Mouse (Mus musculus) liver, embryonic 12.5 days (tissue): ENCODE results near the gene Fam227a. TPM values are rescaled to one million over a fixed set of nuclear protein-coding genes. Genes with fewer than 3 reads are reported as not detected.

Source experiments
- ATAC-seq: fragments of 200-750 bp; cut with Nextera tagmentation; 2 replicates; pipeline ENCODE4 v1.8.0; 2017; ENCODE audit warnings: moderate number of reproducible peaks, mild to moderate bottlenecking, moderate library complexity
- H3K27ac ChIP-seq: fragments of 300-500 bp; sonication (generic); 2 replicates; pipeline ENCODE4 v1.5.1; 2016; ENCODE audit warnings: mild to moderate bottlenecking
- H3K27me3 ChIP-seq: fragments of 300-500 bp; sonication (generic); replicated peaks from 2 replicates; pipeline ENCODE4 v1.6.1; 2016; ENCODE audit warnings: mild to moderate bottlenecking, moderate library complexity
- H3K36me3 ChIP-seq: fragments of 300-500 bp; sonication (generic); 2 replicates; pipeline ENCODE4 v1.6.1; 2016; ENCODE audit warnings: mild to moderate bottlenecking, moderate library complexity
- H3K4me1 ChIP-seq: fragments of 300-500 bp; sonication (generic); 2 replicates; pipeline ENCODE4 v1.6.1; 2016
- H3K4me2 ChIP-seq: fragments of 300-500 bp; sonication (generic); 2 replicates; pipeline ENCODE4 v1.6.1; 2016; ENCODE audit warnings: mild to moderate bottlenecking, moderate library complexity
- H3K4me3 ChIP-seq: fragments of 300-500 bp; sonication (generic); 2 replicates; pipeline ENCODE4 v1.5.1; 2016; ENCODE audit warnings: mild to moderate bottlenecking, moderate library complexity
- H3K9ac ChIP-seq: fragments of 300-500 bp; sonication (generic); 2 replicates; pipeline ENCODE4 v1.6.1; 2016; ENCODE audit warnings: mild to moderate bottlenecking, moderate library complexity
- H3K9me3 ChIP-seq: fragments of 300-500 bp; sonication (generic); replicated peaks from 2 replicates; pipeline ENCODE4 v1.6.1; 2016; ENCODE audit warnings: mild to moderate bottlenecking, moderate library complexity
- WGBS: fragments of 180-500 bp; shearing (Covaris S2); methylation state at CpG from one replicate; pipeline ENCODE4 v1.1.7; 2016; ENCODE audit not compliant: insufficient replicate concordance; 5-methylcytosine and 5-hydroxymethylcytosine counted together
- polyA plus RNA-seq: library from polyadenylated mRNA; unstranded; fragments of >200 nt; fragmentation: Nextera tagmentation; extraction: Ambion mirVana; gene quantifications from 2 replicates; pipeline ENCODE4 v1.2.1, GENCODE M21; 2016

The Fam227a gene
- polyA plus RNA-seq, 1 experiment from 2014 or later: 0.37 TPM

GRCm38 (mm10) chr15:79648130-79648529, 10.6 kb downstream of the Fam227a start:
- no peak for ATAC-seq
- H3K9me3 ChIP-seq: 0 out of 2 replicates have a peak, but pooled peaks cover 3% of the 10 kb centered on the region
- H3K4me1 ChIP-seq: no peaks in the 10 kb centered on the region
- no peak overlapping the region for H3K9ac ChIP-seq
- no peak overlapping the region for H3K4me3 ChIP-seq
- H3K36me3 ChIP-seq: no peaks in the 10 kb centered on the region
- no peak overlapping the region for H3K27ac ChIP-seq
- no peak overlapping the region for H3K4me2 ChIP-seq
- no peaks in the 10 kb centered on the region for H3K27me3 ChIP-seq
- 78% methylated on average over 12 of the region's 12 CpGs for WGBS

GRCm38 (mm10) chr15:79645483-79645882, 13.3 kb downstream of the Fam227a start:
- no peaks in the 10 kb centered on the region for H3K9me3 ChIP-seq
- no peak for ATAC-seq
- no peaks in the 10 kb centered on the region for H3K36me3 ChIP-seq
- 0 out of 2 replicates have a peak, but pooled peaks cover 3% of the 10 kb centered on the region for H3K4me1 ChIP-seq
- no peaks in the 10 kb centered on the region for H3K27me3 ChIP-seq
- H3K4me2 ChIP-seq: no peak overlapping the region
- no peak overlapping the region for H3K27ac ChIP-seq
- H3K4me3 ChIP-seq: no peak overlapping the region
- no peak overlapping the region for H3K9ac ChIP-seq
- 45% methylated on average over 2 of the region's 2 CpGs for WGBS

GRCm38 (mm10) chr15:79641135-79641817, 17.5 kb downstream of the Fam227a start:
- H3K4me3 ChIP-seq: no peak overlapping the region
- H3K27me3 ChIP-seq: no peaks in the 10 kb centered on the region
- WGBS: 57% methylated on average over 12 of the region's 12 CpGs
- no peak overlapping the region for H3K9ac ChIP-seq
- H3K27ac ChIP-seq: no peak overlapping the region
- H3K4me1 ChIP-seq: peaks cover 11% of the 10 kb centered on the region; the same call in 1 of the 2 replicates
- no peaks in the 10 kb centered on the region for H3K9me3 ChIP-seq
- H3K4me2 ChIP-seq: no peak overlapping the region
- no peak for ATAC-seq
- no peaks in the 10 kb centered on the region for H3K36me3 ChIP-seq

GRCm38 (mm10) chr15:79630471-79630870, 28.3 kb downstream of the Fam227a start:
- no peak overlapping the region for H3K9ac ChIP-seq
- peaks cover 4% of the 10 kb centered on the region; the same call in 1 of the 2 replicates for H3K36me3 ChIP-seq
- no peaks in the 10 kb centered on the region for H3K9me3 ChIP-seq
- H3K27me3 ChIP-seq: peaks cover 6% of the 10 kb centered on the region
- no peak overlapping the region for H3K4me2 ChIP-seq
- no peak overlapping the region for H3K27ac ChIP-seq
- ATAC-seq: no peak
- H3K4me3 ChIP-seq: no peak overlapping the region
- 54% methylated on average over 2 of the region's 2 CpGs for WGBS
- H3K4me1 ChIP-seq: no peaks in the 10 kb centered on the region

DNA sequence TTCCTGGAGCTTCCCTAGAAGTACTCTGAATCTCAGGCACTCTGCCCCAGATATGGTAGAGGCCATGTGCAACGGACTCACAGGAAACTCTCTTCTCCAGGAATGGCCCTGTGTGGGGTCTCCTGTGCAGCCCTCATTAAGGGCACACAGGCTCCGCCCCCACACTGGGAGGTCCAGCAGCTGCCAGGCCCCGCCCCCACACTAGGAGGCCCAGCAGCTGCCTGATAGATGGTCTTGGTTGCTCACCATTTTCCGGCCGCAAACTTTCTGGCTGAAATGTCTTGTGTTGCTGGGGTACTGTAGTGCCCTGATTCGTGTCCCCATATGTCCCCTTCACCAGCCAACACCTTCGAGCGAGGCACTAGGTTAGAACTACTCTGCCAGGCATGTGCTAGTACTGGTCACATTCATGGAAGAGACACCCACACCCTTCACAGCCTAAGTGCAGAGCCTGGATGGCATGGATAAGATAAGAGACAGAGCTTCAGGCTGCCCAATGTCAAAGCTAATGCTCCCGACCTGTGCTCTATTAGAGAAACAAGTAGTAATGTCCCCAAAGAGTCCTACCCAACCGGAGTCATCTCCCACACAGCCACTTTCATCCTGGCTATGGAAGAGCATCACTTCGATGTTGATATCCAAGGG, 38.9 kb downstream of the Fam227a start:
- peaks cover 11% of the 10 kb centered on the region for H3K4me1 ChIP-seq
- no peak overlapping the region for H3K27ac ChIP-seq
- WGBS: 57% methylated on average over 11 of the region's 11 CpGs
- no peaks in the 10 kb centered on the region for H3K27me3 ChIP-seq
- H3K36me3 ChIP-seq: no peaks in the 10 kb centered on the region
- peak overlapping the region; percentile 24 for H3K4me2 ChIP-seq
- no peak overlapping the region for H3K4me3 ChIP-seq
- H3K9me3 ChIP-seq: no peaks in the 10 kb centered on the region
- H3K9ac ChIP-seq: no peak overlapping the region
- ATAC-seq: peak; percentile 89

DNA sequence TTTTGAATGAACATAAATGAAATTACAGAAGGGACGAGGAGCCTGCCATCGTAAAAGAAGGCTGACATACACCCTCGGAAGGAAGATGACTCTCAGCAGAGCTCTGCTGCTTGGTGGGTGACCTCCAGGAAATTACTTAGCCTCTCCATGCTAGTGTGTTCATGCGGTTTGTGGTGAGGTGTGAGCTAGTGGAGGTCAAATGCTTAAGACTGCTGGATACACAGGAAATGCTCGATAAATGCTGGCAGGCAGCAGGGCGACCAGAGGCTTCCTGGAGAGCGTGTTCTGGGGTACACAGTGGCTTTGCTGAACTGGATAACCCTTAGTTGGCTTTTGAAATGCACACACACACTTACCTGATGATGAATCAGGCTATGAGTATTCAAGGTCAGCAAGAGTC, 40.3 kb downstream of the Fam227a start:
- 60% methylated on average over 7 of the region's 7 CpGs for WGBS
- ATAC-seq: no peak
- H3K4me3 ChIP-seq: no peak overlapping the region
- no peak overlapping the region for H3K27ac ChIP-seq
- H3K4me1 ChIP-seq: peaks cover 11% of the 10 kb centered on the region
- no peak overlapping the region for H3K9ac ChIP-seq
- H3K4me2 ChIP-seq: no peak overlapping the region
- H3K9me3 ChIP-seq: no peaks in the 10 kb centered on the region
- no peaks in the 10 kb centered on the region for H3K27me3 ChIP-seq
- H3K36me3 ChIP-seq: no peaks in the 10 kb centered on the region

- no peaks in the 10 kb centered on the region for H3K9me3 ChIP-seq
- no peak overlapping the region for H3K27ac ChIP-seq
- no peak for ATAC-seq
- no peak overlapping the region for H3K9ac ChIP-seq
- H3K4me3 ChIP-seq: no peak overlapping the region
- 70% methylated on average over 11 of the region's 11 CpGs for WGBS
- H3K4me1 ChIP-seq: peaks cover 11% of the 10 kb centered on the region
- H3K27me3 ChIP-seq: no peaks in the 10 kb centered on the region
- H3K4me2 ChIP-seq: peak overlapping the region; percentile 25; the same call in 1 of the 2 replicates
- H3K36me3 ChIP-seq: no peaks in the 10 kb centered on the region
Measured at GRCm38 (mm10) chr15:79617135-79617534, 41.6 kb downstream of the Fam227a start.

DNA sequence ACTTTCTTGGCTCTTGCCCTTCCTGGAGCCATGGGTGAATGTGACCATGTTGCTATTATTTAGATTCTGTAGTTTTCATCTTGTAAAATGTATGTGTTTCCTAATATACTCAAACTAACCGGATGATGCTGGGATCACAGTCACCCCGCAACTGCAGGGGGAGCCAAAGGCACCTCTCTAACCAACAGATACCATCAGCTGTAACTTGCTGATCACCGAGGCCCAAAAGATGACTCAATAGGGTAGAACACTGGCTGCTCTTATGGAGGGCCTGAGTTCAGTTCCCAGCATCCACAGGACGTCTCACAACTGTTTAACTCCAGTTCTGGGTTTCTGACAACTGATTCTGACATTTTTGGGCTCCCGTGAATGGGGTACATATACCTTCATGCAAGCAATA, 42.0 kb downstream of the Fam227a start:
- H3K36me3 ChIP-seq: no peaks in the 10 kb centered on the region
- H3K27me3 ChIP-seq: no peaks in the 10 kb centered on the region
- no peak for ATAC-seq
- no peak overlapping the region for H3K4me3 ChIP-seq
- no peak overlapping the region for H3K27ac ChIP-seq
- peaks cover 11% of the 10 kb centered on the region for H3K4me1 ChIP-seq
- H3K9me3 ChIP-seq: no peaks in the 10 kb centered on the region
- 67% methylated on average over 5 of the region's 5 CpGs for WGBS
- H3K9ac ChIP-seq: no peak overlapping the region
- H3K4me2 ChIP-seq: no peak overlapping the region

DNA sequence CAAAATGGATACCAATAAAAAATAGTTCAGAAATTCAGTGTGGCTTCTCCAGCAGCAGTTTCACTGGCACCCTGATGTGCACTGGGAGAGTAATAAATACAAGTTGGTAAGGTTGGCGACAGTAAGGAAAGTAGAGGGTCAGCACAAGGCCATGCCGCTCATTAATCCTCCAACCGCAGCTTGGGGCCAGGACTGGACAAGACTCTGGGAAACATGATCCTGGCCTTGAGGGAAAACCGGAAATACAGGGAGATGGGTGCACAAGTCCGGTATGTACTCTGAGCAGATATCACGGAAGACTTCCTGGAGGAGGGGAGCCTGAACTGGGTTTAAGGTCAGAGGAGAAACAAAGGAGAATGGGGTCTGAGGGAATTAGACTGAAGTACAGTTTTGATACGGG, 43.3 kb downstream of the Fam227a start:
- ATAC-seq: no peak
- Histone ChIP-seq H3K9me3 (no peaks in the 10 kb centered on the region), H3K27ac (no peak overlapping the region), H3K4me1 (peaks cover 10% of the 10 kb centered on the region), H3K4me3 (no peak overlapping the region), H3K27me3 (no peaks in the 10 kb centered on the region), H3K4me2 (no peak overlapping the region), H3K9ac (no peak overlapping the region), H3K36me3 (no peaks in the 10 kb centered on the region)
- WGBS: 71% methylated on average over 7 of the region's 7 CpGs

GRCm38 (mm10) chr15:79609226-79609625, 49.5 kb downstream of the Fam227a start:
- Histone ChIP-seq H3K9me3 (no peaks in the 10 kb centered on the region), H3K27ac (no peak overlapping the region), H3K4me1 (peaks cover 14% of the 10 kb centered on the region), H3K27me3 (peaks cover 24% of the 10 kb centered on the region), H3K9ac (no peak overlapping the region), H3K4me3 (no peak overlapping the region), H3K36me3 (no peaks in the 10 kb centered on the region), H3K4me2 (no peak overlapping the region)
- ATAC-seq: no peak
- WGBS: 78% methylated on average over 2 of the region's 2 CpGs

DNA sequence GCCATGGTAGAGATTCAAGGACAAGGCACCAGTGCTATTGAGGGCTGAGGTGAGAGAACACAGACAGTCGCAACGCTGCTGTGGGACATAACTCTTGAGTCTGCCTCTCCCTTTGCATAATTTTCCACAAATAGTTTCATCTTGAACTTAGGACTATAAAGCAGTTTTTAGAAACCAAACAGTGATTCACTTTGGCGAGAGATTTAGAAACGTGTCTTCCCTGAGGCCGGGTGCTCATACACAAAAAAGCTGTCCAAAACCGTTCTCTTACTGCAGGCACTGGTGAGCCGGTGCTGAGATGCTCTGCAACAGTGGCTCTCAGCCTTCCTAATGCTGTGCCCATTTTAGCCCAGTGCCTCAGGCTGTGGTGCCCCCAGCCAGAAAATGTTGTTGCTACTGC, 50.5 kb downstream of the Fam227a start:
- 66% methylated on average over 7 of the region's 7 CpGs for WGBS

GRCm38 (mm10) chr15:79607757-79608156, 51.0 kb downstream of the Fam227a start:
- H3K4me3 ChIP-seq: no peak overlapping the region
- H3K4me1 ChIP-seq: peaks cover 14% of the 10 kb centered on the region
- no peak overlapping the region for H3K4me2 ChIP-seq
- peaks cover 36% of the 10 kb centered on the region for H3K27me3 ChIP-seq
- 43% methylated on average over 2 of the region's 2 CpGs for WGBS
- no peaks in the 10 kb centered on the region for H3K9me3 ChIP-seq
- no peak overlapping the region for H3K9ac ChIP-seq
- no peak overlapping the region for H3K27ac ChIP-seq
- ATAC-seq: no peak
- H3K36me3 ChIP-seq: no peaks in the 10 kb centered on the region

More for the DNA sequence above, 50.5 kb downstream of the Fam227a start:
- Histone ChIP-seq H3K9ac (no peak overlapping the region), H3K4me1 (peaks cover 14% of the 10 kb centered on the region), H3K4me2 (no peak overlapping the region), H3K4me3 (no peak overlapping the region), H3K27me3 (peaks cover 31% of the 10 kb centered on the region), H3K27ac (no peak overlapping the region), H3K9me3 (no peaks in the 10 kb centered on the region), H3K36me3 (no peaks in the 10 kb centered on the region)
- no peak for ATAC-seq
